Mouse (Mus musculus) liver, postnatal 0 days (tissue): ENCODE data around the gene Hrh2.

Experiments used
- CTCF ChIP-seq: sonication (generic); IDR thresholded peaks from 2 replicates; pipeline ENCODE4 v1.5.1; 2016; ENCODE audit warnings: antibody characterized with exemption, low read depth
- EP300 ChIP-seq: IDR thresholded peaks from 2 replicates; pipeline ENCODE4 v1.6.1; 2016; ENCODE audit warnings: antibody characterized with exemption, low read depth, mild to moderate bottlenecking

DNA sequence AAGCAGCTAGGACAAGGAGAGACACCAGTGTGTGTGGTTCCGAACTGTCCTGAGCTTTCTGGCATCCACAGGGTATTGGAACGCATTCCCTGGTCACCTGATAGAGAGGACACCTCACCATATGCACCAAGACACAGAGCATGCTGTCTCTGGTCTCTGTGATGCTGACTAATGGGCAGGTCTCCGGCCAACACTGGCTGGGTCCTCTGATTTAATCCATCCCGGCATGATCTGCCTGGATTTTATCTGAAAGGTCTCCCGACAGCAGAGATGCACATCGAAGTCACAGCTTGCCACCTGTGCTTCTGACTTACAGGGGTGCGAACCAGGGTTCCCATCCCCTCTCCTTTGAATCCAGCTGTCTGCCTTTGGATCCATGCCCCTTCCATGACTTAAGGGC, 89.2 kb downstream of the Hrh2 start:
- TF ChIP-seq CTCF (no peak), EP300 (no peak)
